Mouse (Mus musculus): ENCODE measurements around the gene Cfd. TPM values are rescaled to one million over a fixed set of nuclear protein-coding genes. Genes with fewer than 3 reads are reported as not detected.

Cfd gene
- polyA plus RNA-seq, 1 experiment from 2014 or later: not detected

GRCm38 (mm10) chr10:79864351-79865188 is 26.1 kb upstream of the Cfd start:
- no peaks in the 10 kb centered on the region for H3K27me3 ChIP-seq (ENCODE audit: control insufficient read depth, insufficient read depth, low read length)
- 0 out of 2 replicates have a peak, but pooled peaks have one; percentile 8 for ATAC-seq (replicated peaks; ENCODE audit: low FRiP score)
- 51% methylated on average over 10 of the region's 10 CpGs for WGBS
- DNase-seq (ENCODE audit: low spot score): no peak
- no peak overlapping the region for H3K4me3 ChIP-seq (ENCODE audit: low read depth, low read length)
- H3K36me3 ChIP-seq (ENCODE audit: control insufficient read depth, insufficient read depth, low read length): peaks cover 42% of the 10 kb centered on the region
- no peak overlapping the region for H3K9ac ChIP-seq (ENCODE audit: low read length)
- no peaks in the 10 kb centered on the region for H3K9me3 ChIP-seq (ENCODE audit: control insufficient read depth, low read length)
- no peak overlapping the region for H3K4me2 ChIP-seq (ENCODE audit: low read depth, low read length, severe bottlenecking)
- 0 out of 2 replicates have a peak overlapping the region, but pooled peaks have one; percentile 12 for H3K27ac ChIP-seq (ENCODE audit: low read depth, low read length)
- no peaks in the 10 kb centered on the region for H3K4me1 ChIP-seq (replicated peaks; ENCODE audit: control insufficient read depth, insufficient read depth, low read length)

GRCm38 (mm10) chr10:79865189-79865601 is 25.5 kb upstream of the Cfd start:
- Histone ChIP-seq H3K4me3 (ENCODE audit: low read depth, low read length) (no peak overlapping the region), H3K9ac (ENCODE audit: low read length) (no peak overlapping the region), H3K27me3 (ENCODE audit: control insufficient read depth, insufficient read depth, low read length) (no peaks in the 10 kb centered on the region), H3K36me3 (ENCODE audit: control insufficient read depth, insufficient read depth, low read length) (peaks cover 36% of the 10 kb centered on the region), H3K4me2 (ENCODE audit: low read depth, low read length, severe bottlenecking) (no peak overlapping the region), H3K9me3 (ENCODE audit: control insufficient read depth, low read length) (no peaks in the 10 kb centered on the region), H3K27ac (ENCODE audit: low read depth, low read length) (0 out of 2 replicates have a peak overlapping the region, but pooled peaks have one; percentile 12), H3K4me1 (replicated peaks; ENCODE audit: control insufficient read depth, insufficient read depth, low read length) (no peaks in the 10 kb centered on the region)
- DNase-seq (ENCODE audit: low spot score): no peak
- ATAC-seq (replicated peaks; ENCODE audit: low FRiP score): peak; percentile 31
- 70% methylated on average over 12 of the region's 12 CpGs for WGBS

DNA sequence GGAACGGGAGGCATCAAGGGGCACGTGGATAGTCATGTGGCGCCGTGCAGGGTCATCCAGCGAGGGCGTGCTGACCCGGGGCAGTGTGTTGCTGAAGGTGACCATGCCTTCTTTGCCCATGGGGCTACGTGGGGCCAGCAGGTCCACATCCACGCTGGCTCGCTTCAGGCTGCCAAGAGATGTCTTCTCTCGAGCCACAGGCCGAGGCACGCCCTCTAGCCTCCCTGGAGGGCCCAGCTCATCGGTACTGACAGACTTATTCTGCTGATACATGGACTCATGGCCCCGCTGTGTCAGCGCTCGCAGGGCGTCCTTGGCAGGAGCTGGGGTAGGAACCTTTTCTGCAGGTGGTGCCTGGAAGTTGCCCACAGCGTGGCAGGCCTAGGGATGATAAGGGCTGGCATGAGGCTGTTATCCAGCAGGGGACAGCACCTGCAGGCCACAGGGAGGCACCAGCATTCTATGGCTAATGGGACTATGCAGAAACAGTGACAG is 24.8 kb upstream of the Cfd start:
- no peaks in the 10 kb centered on the region for H3K4me1 ChIP-seq (replicated peaks; ENCODE audit: control insufficient read depth, insufficient read depth, low read length)
- no peak overlapping the region for H3K9ac ChIP-seq (ENCODE audit: low read length)
- no peak overlapping the region for H3K4me3 ChIP-seq (ENCODE audit: low read depth, low read length)
- H3K4me2 ChIP-seq (ENCODE audit: low read depth, low read length, severe bottlenecking): no peak overlapping the region
- no peaks in the 10 kb centered on the region for H3K9me3 ChIP-seq (ENCODE audit: control insufficient read depth, low read length)
- DNase-seq (ENCODE audit: low spot score) (no peak), ATAC-seq (replicated peaks; ENCODE audit: low FRiP score) (0 out of 2 replicates have a peak, but pooled peaks have one; percentile 10)
- H3K27ac ChIP-seq (ENCODE audit: low read depth, low read length): no peak overlapping the region
- no peaks in the 10 kb centered on the region for H3K27me3 ChIP-seq (ENCODE audit: control insufficient read depth, insufficient read depth, low read length)
- WGBS: 85% methylated on average over 19 of the region's 19 CpGs
- H3K36me3 ChIP-seq (ENCODE audit: control insufficient read depth, insufficient read depth, low read length): peaks cover 29% of the 10 kb centered on the region

- Histone ChIP-seq H3K4me3 (ENCODE audit: low read depth, low read length) (no peak overlapping the region), H3K27me3 (ENCODE audit: control insufficient read depth, insufficient read depth, low read length) (no peaks in the 10 kb centered on the region), H3K4me2 (ENCODE audit: low read depth, low read length, severe bottlenecking) (no peak overlapping the region), H3K27ac (ENCODE audit: low read depth, low read length) (no peak overlapping the region), H3K36me3 (ENCODE audit: control insufficient read depth, insufficient read depth, low read length) (peaks cover 28% of the 10 kb centered on the region), H3K9me3 (ENCODE audit: control insufficient read depth, low read length) (no peaks in the 10 kb centered on the region), H3K4me1 (replicated peaks; ENCODE audit: control insufficient read depth, insufficient read depth, low read length) (no peaks in the 10 kb centered on the region; the same call in 1 of the 2 replicates), H3K9ac (ENCODE audit: low read length) (no peak overlapping the region)
- no peak for ATAC-seq (replicated peaks; ENCODE audit: low FRiP score)
- DNase-seq (ENCODE audit: low spot score): no peak
- 86% methylated on average over 11 of the region's 11 CpGs for WGBS
Measured at GRCm38 (mm10) chr10:79866601-79867000, 24.1 kb upstream of the Cfd start.

DNA sequence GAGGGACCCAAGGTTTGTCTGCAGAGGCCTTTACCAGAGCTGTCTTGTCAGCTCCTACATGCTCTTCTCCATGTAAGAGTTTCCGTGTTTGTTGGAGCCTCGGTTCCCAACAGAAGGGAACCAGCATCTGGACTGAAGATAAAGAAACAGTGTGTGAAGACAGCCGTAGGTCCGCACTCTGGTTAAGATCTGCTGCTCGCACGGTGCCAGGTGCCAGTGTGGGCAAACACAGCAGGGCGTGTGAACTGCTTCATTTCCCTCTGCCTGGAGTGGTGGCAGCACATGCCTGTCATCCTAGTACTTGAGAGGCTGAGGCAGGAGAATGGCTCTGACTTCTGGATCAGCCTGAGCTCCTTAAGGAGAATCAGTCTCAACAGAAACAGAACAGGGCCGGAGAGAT is 18.8 kb upstream of the Cfd start:
- no peak overlapping the region for H3K4me3 ChIP-seq (ENCODE audit: low read depth, low read length)
- peaks cover 4% of the 10 kb centered on the region for H3K36me3 ChIP-seq (ENCODE audit: control insufficient read depth, insufficient read depth, low read length)
- WGBS: 91% methylated on average over 8 of the region's 8 CpGs
- peaks cover 10% of the 10 kb centered on the region; the same call in 1 of the 2 replicates for H3K4me1 ChIP-seq (replicated peaks; ENCODE audit: control insufficient read depth, insufficient read depth, low read length)
- no peaks in the 10 kb centered on the region for H3K9me3 ChIP-seq (ENCODE audit: control insufficient read depth, low read length)
- no peak overlapping the region for H3K9ac ChIP-seq (ENCODE audit: low read length)
- H3K27ac ChIP-seq (ENCODE audit: low read depth, low read length): no peak overlapping the region
- ATAC-seq (replicated peaks; ENCODE audit: low FRiP score): no peak
- no peak for DNase-seq (ENCODE audit: low spot score)
- H3K27me3 ChIP-seq (ENCODE audit: control insufficient read depth, insufficient read depth, low read length): no peaks in the 10 kb centered on the region
- no peak overlapping the region for H3K4me2 ChIP-seq (ENCODE audit: low read depth, low read length, severe bottlenecking)

- ATAC-seq (replicated peaks; ENCODE audit: low FRiP score) (no peak), DNase-seq (ENCODE audit: low spot score) (no peak)
- H3K4me3 ChIP-seq (ENCODE audit: low read depth, low read length): peak overlapping the region; percentile 78
- H3K27ac ChIP-seq (ENCODE audit: low read depth, low read length): no peak overlapping the region
- H3K27me3 ChIP-seq (ENCODE audit: control insufficient read depth, insufficient read depth, low read length): no peaks in the 10 kb centered on the region
- H3K9me3 ChIP-seq (ENCODE audit: control insufficient read depth, low read length): no peaks in the 10 kb centered on the region
- H3K4me2 ChIP-seq (ENCODE audit: low read depth, low read length, severe bottlenecking): peak overlapping the region; percentile 79
- WGBS: 41% methylated on average over 3 of the region's 3 CpGs
- peaks cover 4% of the 10 kb centered on the region for H3K36me3 ChIP-seq (ENCODE audit: control insufficient read depth, insufficient read depth, low read length)
- H3K9ac ChIP-seq (ENCODE audit: low read length): peak overlapping the region; percentile 97
- peaks cover 10% of the 10 kb centered on the region; the same call in 1 of the 2 replicates for H3K4me1 ChIP-seq (replicated peaks; ENCODE audit: control insufficient read depth, insufficient read depth, low read length)
Measured at GRCm38 (mm10) chr10:79872862-79873261, 17.8 kb upstream of the Cfd start.

GRCm38 (mm10) chr10:79873313-79873712 is 17.3 kb upstream of the Cfd start:
- 0 out of 2 replicates have a peak, but pooled peaks have one; percentile 5 for ATAC-seq (replicated peaks; ENCODE audit: low FRiP score)
- WGBS: 10% methylated on average over 6 of the region's 6 CpGs
- DNase-seq (ENCODE audit: low spot score): no peak
- peak overlapping the region; percentile 79 for H3K4me2 ChIP-seq (ENCODE audit: low read depth, low read length, severe bottlenecking)
- 0 out of 2 replicates have a peak overlapping the region, but pooled peaks have one; percentile 78 for H3K27ac ChIP-seq (ENCODE audit: low read depth, low read length)
- H3K9me3 ChIP-seq (ENCODE audit: control insufficient read depth, low read length): no peaks in the 10 kb centered on the region
- H3K9ac ChIP-seq (ENCODE audit: low read length): peak overlapping the region; percentile 97
- H3K4me1 ChIP-seq (replicated peaks; ENCODE audit: control insufficient read depth, insufficient read depth, low read length): peaks cover 10% of the 10 kb centered on the region; the same call in 1 of the 2 replicates
- H3K27me3 ChIP-seq (ENCODE audit: control insufficient read depth, insufficient read depth, low read length): no peaks in the 10 kb centered on the region
- H3K36me3 ChIP-seq (ENCODE audit: control insufficient read depth, insufficient read depth, low read length): peaks cover 4% of the 10 kb centered on the region
- peak overlapping the region; percentile 78 for H3K4me3 ChIP-seq (ENCODE audit: low read depth, low read length)

DNA sequence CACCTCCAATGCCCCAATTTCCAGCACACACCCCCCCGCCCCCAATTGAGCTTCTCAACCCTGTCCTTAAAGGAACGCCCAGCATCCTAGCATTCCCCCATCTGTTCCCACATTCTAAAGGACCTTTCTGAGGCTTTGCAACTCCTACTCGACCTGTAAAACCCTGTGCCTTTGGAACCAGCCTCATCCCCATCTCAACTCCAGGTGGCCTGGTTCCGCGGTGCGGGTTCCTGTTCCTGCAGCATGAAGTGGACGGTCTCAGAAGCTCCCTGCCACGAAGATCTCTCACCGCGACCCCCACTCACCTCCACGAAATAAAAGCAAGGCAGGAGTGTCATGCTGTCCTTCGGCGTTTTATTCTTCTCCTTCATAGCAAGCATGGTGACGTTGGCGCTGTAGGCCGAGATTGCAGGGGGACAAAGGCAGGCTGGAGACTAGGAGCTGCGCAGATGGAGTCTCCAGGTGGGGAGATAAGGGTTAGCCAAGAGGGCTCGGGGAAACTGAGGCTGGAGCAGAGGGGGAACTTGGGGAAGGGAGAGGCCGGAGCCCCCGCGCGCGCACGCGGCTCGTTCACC is 16.9 kb upstream of the Cfd start:
- Histone ChIP-seq H3K27ac (ENCODE audit: low read depth, low read length) (peak overlapping the region; percentile 78), H3K27me3 (ENCODE audit: control insufficient read depth, insufficient read depth, low read length) (no peaks in the 10 kb centered on the region), H3K9ac (ENCODE audit: low read length) (peak overlapping the region; percentile 97), H3K4me3 (ENCODE audit: low read depth, low read length) (peak overlapping the region; percentile 78), H3K4me1 (replicated peaks; ENCODE audit: control insufficient read depth, insufficient read depth, low read length) (peaks cover 10% of the 10 kb centered on the region; the same call in 1 of the 2 replicates), H3K4me2 (ENCODE audit: low read depth, low read length, severe bottlenecking) (peak overlapping the region; percentile 79), H3K36me3 (ENCODE audit: control insufficient read depth, insufficient read depth, low read length) (peaks cover 4% of the 10 kb centered on the region), H3K9me3 (ENCODE audit: control insufficient read depth, low read length) (no peaks in the 10 kb centered on the region)
- DNase-seq (ENCODE audit: low spot score): no peak
- ATAC-seq (replicated peaks; ENCODE audit: low FRiP score): peak; percentile 1
- 1% methylated on average over 26 of the region's 26 CpGs for WGBS
